Mouse (Mus musculus) telencephalon, adult 2 months (tissue): ENCODE measurements around the gene D2hgdh.
"Not testable (repeated sequence)": the region's sequence is repeated elsewhere in the genome, so short reads cannot be mapped to it uniquely, and the experiment has no call there.

ENCODE experiments used
- DNase-seq: peaks from one replicate; pipeline ENCODE4 v3.0.0-alpha.2; 2011; ENCODE audit warnings: low read depth, low spot score

The D2hgdh gene

DNA sequence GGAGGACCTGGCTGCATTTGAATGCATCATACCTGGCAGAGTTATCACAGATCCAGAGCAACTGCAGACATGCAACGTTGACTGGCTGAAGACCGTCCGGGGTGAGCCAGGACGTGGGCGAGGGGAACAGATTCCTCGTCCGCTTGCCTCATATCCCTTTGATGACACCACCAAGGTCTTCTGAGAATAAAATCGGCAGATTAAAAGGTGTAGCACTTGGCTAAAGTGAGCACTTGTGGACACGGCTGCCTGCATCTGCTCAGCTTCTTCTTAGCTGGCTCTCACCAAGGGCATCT, 1.8 kb downstream of the D2hgdh start:
- no peak for DNase-seq

DNA sequence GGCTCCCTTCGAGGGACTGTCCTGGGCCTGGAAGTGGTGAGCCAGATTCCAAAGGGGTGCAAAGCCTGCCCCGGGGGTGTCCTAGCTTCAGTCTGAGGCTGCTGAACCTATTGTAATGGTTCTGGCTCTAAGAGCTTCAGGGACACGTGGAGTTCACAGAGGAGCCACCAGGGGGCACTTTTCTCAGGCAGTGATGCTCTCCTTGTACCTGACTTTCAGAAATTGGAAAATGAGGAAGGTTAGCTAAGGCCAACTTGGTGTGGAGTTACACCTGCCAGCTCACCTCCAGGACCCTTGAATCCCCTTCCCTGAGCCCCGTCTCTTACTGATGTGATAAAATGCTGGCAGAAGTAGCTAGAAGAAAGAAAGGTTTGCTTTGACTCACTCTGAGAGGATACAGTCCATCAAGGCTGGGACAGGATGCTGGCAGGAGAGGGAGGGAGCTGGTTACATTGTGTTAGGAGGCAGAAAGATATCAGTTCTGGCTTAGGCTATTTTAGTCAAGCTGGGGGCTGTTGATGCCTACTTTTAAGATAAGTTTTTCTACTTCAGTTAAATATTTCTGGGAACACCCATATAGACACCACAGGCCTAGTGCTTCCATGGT, 8.1 kb downstream of the D2hgdh start:
- DNase-seq = not testable (repeated sequence)

DNA sequence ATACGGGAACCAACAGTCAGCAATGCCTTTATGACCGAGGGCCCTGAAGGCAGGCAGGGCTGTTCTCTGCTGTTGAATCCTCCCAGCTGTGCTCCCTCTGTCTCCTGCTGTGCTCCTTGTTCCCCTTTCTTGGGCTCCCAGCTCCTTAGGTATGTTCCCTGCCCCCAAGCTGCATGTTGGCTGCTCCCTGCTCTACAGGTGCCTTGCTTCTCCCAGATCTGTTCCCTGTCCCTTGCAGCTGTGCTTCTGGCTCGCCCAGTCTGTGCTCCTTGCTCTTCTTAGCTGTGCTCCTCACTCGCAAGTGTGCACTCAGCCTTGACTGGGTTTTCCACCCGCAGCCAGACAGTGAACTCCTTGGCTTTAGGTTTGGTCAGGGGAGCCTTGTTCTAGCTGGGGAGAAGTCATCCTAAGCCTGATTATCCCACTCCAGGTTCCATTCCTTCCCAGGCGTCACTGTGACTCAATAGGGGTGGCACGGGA, 10.0 kb downstream of the D2hgdh start:
- no peak for DNase-seq

DNA sequence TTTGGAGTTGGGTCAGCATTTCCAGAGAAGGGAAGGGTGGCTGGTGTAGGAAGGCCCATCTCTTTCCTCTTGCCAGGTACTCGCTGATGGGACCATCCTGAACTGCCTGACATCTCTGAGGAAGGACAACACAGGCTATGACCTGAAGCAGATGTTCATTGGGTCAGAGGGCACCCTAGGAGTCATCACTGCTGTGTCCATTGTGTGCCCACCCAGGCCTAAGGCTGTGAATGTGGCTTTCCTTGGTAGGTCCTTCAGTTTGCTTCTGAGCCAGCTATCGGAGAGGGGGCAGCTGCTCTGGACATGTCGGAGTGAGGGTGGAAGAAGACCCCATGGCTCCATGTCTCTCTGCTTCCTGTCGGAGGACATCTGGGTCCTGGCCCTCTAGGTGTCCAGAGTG, 10.5 kb downstream of the D2hgdh start:
- no peak for DNase-seq

DNA sequence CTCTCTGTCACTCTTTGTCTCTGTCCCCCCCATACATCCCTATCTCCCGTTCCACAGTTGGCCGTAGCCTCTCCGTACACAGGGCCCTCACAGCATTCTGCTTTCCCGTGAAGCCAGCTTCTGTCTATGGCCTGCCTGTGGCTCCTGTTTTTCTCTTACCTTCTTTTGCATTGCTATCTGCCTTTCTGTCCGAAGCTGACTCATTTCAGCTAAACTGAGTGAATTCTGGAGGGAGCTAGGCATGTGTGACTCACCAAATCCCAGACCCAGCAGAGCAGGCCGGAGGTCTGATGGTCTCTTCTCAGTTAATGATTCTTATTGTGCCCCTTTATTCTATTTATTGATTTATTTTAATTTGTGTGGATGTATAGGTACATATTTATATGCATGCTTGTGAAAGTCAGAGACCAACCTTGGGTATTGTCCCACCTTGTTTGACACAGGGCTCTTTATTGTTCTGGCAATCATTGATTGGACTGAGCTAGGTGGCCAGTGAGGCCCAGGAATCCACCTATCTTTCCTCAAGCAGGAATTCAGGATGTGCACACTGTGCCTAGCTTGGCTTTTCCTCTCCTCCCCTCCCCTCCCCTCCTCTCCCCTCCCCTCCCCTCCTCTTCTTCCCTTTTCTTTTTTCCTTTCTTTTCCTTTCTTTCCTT, 11.3 kb downstream of the D2hgdh start:
- DNase-seq = no peak

DNA sequence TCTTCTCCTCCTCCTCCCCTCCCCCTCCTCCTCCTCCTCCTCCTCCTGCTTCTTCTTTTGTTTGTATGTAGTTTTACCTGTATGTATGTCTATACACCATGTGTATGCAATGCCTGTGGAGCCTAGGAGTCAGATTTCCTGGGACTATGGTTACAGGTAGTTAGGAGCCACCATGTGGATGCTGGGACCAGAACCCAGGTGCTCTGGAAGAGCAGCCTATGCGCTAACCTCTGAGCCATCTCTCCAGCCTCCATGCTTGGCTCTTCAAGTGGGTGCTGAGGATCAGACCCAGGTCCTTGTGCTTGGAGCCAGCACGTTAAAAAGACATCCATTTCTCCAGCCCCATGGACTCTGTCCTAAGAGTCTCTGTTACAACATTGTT, 11.8 kb downstream of the D2hgdh start:
- DNase-seq = no peak

DNA sequence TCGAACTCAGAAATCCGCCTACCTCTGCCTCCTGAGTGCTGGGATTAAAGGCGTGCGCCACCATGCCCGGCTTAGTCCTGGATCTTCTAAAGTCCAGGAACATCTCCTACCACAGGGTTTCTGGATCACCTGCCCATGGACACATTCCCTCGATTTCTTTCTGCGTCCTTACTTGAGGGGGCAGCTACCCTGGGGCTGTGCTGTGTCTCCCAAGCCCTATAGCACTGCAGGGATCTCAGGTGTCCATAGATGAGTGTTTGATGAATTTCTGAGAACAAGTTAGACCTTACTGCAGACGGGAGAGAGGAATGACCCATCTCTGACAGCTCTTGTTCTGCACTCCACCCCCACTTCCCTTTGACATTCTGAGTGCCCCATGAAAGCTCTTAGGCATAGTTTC, 12.6 kb downstream of the D2hgdh start:
- no peak for DNase-seq

DNA sequence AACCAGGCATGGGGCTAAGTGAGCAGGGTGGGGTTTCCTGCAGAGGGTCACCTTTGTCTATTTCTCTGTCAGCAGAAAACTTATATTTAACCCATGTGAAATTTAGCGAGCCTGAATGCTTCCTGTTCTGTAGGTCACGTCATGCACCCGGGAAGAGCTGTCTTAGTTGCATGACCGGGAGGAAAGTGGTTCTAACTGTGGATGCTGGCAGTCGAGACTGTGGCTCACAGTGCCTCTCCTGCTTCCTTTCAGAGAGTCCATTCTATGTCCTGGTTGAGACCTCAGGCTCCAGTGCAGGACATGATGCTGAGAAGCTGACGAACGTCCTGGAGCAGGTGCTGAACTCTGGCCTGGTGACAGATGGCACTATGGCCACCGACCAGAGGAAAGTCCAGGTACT, 13.9 kb downstream of the D2hgdh start:
- DNase-seq = not testable (repeated sequence)

DNA sequence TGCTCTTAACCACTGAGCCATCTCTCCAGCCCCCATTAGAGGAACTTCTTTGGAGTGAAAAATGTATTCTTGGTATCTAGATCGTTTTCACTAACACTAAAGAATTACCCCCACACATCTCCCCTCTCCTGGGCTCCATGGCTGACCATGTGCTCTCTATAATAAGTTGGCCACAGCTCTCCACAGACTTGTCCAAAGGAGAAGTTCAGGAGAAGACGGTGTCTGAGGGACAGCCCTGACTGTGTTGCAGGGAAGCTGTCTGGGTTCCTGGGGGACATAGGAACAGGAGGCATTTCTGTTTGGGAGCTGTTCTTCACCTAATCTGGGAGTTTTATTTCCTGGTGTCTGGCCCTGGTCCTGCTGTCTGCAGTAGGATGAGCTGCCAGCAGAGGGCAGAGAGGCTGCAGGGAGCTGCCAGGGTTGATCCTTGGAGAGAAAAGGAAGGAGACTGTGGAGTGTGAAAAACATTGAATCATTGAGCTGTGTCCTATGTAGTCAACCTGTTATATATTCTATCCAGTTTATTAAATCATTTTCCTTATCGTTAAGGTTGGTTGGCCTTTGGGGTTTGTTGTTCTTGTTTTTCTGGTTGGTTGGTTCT, 21.2 kb downstream of the D2hgdh start:
- not testable (repeated sequence) for DNase-seq

DNA sequence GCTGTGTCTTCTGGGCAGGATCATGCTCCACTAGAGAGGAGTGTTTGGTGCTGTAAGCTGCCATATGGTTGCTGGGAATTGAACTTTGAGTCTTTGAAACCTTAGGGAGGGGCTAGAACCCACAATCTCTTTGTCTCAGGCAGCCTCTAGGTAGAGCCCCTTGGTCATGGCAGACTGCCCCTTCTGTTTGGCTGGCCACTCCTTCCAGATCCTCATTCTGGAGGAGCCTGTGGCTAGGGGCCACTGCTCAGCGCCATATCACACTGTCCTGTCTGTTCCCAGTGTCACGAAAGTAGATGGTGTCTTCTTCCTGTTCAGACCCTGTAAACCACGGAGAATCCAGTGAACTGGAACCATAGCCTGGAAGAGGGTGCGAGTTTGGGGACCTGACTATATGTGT, 31.1 kb downstream of the D2hgdh start:
- not testable (repeated sequence) for DNase-seq

DNA sequence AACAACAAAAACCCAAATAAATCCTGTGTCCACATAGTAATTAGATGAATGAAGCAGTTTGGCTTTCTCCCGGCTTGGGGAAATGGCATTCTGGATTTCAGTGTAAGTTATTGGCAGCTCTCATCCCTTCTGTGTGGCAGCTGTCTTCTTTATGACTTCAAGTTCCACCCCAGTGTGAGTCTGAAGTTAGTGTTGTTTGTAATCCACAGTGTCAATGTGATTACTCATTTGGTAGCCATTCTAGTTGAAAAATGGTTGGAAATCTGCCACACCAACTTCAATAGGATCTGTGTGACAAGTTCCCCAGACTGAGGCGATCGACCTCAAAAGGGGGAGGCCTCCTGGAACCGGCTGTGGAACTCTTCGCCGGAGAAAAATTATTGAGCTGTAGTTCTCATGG, 32.7 kb downstream of the D2hgdh start:
- peak; percentile 18 for DNase-seq

DNA sequence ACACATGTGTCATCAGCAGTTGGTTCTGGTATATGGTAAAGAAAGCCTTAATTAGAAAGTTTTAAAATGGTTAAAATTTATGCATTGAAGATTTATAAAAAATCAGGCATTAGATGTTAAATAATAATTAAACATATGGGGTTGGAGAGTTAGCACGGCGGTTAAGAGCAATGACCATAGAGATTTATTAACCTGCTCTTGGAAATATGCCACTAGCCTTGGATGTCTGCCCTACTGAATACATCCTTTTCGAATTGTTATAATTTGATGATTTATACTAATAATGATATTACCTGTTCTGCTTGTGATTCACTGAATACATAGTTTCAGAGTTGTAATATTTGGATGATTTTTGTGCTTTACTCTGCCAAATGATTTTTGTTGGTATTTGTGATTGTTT, 33.3 kb downstream of the D2hgdh start:
- DNase-seq = no peak

DNA sequence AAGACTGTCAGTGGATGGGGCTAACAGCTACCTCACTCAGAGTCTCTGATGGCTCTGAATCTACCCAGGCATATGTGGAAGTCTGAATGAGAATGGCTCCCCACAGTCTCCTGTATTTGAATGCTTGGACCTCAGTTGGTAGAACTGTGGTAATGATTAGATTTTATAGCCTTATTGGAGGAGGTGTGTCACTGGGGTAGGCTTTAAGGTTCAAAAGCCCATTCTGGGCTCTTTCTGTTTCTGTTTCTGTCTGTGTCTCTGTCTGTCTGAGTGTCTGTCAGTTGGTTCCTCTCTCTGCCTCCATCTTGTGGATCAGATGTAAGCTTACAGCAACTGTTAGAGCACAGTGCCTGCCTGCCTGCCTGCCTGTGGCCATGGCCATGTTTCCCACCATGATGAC, 34.9 kb downstream of the D2hgdh start:
- no peak for DNase-seq

DNA sequence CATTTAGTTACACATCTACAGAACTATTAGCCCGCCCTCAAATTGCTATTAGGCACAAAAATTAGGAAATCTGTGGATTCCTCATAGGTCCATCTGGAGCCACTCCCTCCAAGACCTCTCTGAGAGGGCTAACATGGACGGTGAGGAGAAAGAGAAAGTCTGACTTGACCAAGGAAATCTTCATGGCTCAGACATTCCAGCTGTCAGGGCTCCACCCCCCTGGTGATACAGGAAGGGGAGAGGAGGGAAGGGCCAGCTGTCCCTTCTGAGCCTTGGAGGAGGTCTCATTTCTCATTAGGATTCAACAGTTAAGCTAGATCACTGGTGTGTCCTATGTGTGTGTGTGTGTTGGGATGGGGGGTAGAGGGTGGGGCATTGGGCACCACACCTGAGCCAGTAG, 36.3 kb downstream of the D2hgdh start, which contains the start of gene Gal3st2:
Gene Gal3st2 (plus strand): TSS at position 259 of the 400 bp plus-strand sequence.
- not testable (repeated sequence) for DNase-seq

DNA sequence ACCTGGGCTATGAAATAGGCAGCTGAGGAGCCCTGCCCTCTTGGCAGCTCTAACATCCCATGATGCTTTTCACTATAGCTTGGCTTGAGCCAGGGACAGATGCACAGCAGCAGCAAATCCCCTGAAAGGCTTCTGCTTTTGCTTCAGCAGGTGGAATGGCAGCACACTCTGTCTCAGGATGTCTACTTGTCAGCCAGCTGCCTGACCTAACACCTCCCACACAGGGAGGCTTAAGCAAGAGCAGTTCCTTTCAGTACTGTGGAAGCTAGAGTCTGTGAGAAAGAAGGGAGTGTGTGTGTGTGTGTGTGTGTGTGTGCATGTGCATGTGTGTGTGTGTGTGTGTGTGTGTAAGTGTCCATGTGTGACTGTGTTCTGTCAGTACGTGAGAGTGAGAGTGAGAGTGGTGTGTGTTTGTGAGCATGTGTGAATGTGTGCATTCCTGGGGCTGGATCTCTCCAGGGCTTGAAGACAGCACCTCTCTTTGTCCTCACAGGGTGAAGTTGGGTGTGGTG, 46.9 kb downstream of the D2hgdh start:
- not testable (repeated sequence) for DNase-seq

DNA sequence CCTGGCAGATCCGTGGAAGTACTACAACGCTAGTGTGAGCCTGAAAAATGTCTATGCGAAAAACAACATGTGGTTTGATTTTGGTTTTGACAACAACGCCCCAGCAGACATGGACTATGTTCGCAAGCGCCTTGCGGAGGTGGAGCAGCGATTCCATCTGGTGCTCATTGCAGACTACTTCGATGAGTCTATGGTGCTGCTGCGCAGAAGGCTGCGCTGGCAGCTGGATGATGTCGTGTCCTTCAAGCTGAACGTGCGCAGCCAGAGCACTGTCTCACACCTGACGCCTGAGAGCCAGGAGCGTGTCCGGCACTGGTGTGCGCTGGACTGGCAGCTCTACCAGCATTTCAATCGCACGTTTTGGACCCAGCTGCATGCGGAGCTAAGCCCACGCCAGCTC, 49.7 kb downstream of the D2hgdh start:
- not testable (repeated sequence) for DNase-seq

DNA sequence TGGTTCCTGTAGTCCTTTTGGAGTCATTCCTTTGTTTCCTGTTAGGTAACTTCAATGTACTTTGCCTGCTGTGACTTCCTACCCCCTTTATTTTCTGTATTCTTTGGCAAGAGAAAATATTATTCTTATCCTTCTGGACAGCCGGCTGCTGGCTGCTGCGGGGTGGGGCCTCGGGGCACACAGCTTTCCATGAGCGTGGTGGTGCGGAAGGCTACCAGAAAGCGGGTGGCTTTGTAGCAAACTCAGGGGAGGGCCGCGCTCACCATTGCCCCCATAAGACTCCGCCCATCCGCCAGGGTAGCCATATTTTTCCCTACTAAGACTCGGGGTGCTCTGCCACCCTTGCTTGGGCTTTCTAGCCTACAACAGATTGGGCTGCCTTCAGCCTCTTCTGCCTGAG, 57.1 kb downstream of the D2hgdh start:
- DNase-seq = not testable (repeated sequence)

DNA sequence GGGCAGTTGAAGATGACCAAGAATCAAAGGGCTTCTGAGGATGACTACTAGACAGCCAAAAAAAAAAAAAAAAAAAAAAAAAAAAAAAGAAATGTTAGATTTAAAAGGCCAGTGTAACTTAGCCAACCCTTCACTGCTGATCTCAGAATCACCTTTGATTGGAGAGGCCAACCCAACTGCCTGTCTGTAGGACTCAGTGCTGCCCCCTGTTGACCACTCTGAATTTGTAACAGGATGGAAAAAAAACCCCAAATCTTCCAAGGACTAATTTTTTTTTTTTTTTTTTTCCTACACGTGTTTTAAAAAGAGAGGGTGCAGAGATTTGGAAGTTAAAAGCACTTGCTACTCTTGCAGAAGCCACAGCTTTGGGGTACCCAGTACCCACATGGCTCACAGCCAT, 66.2 kb downstream of the D2hgdh start:
- DNase-seq = not testable (repeated sequence)

DNA sequence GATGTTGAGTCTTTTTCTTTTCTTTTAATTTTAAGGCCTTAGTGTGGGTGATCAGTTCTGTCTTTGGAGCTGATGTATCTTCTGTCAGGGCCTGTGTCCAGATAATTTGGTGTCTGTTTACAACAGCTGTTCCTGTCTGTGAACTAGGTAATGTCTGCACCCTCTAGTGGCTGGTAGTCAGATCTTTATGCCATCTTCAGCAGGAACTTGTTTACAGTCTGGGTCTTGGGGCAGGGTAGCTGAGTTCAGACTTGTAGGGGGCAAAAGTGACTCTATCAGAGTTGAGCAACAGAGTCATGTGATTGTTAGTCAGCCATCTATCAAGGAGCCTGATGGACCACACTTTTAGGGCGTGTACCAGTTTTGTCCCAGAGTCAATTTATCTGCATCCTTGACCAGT, 72.7 kb downstream of the D2hgdh start:
- DNase-seq = not testable (repeated sequence)

DNA sequence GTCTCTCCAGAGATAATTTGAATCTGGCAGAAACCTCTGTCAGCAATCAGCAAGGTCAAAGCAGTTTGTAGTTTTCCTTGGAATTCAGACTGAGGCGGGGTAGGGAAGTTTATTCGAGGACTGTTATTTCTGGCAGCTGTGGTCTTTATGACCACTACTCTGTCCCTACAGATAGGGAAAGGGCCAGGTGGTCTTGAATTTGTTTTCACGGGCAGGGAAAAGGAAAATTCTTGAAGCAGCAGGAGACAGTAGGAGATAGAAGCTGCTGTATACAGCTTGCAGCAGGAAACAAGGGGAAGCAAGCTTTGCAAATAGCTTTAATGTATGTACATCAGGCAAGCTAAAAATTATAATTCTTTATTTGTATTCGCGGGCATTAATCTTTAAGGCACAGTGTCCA, 76.6 kb downstream of the D2hgdh start:
- not testable (repeated sequence) for DNase-seq
